Mouse (Mus musculus): ENCODE data around the gene Hamp2. TPM values are rescaled to one million over a fixed set of nuclear protein-coding genes. Genes with fewer than 3 reads are reported as not detected.
"Not testable (repeated sequence)": the region's sequence is repeated elsewhere in the genome, so short reads cannot be mapped to it uniquely, and the experiment has no call there.

Hamp2 gene
- not detected for total RNA-seq (2021)

- intact Hi-C loops (cut with DNase I); DNase-seq (ENCODE audit: low spot score in 2 of 2): not testable (repeated sequence)
Measured at GRCm38 (mm10) chr7:30924581-30924980, at the start of gene Hamp2. Hamp2 (minus strand) TSS chr7:30924681.

- DNase-seq (ENCODE audit: low spot score in 2 of 2), result peak; percentile 61 to 75
- intact Hi-C loops (cut with DNase I), result loop anchor here (1.0 kb wide), 1 partner anchor 100 kb away; no protein-coding TSS in a partner anchor
Measured at GRCm38 (mm10) chr7:30973501-30974289, 49.2 kb upstream of the Hamp2 start, which contains the start of gene Fam187b. Fam187b (plus strand) TSS chr7:30973790.

- no peak for DNase-seq (ENCODE audit: low spot score in 2 of 2)
- intact Hi-C loops (cut with DNase I), result no loop called here
Measured at GRCm38 (mm10) chr7:30973251-30973500, 48.7 kb upstream of the Hamp2 start, which contains the start of gene Lsr. Lsr (minus strand) TSS chr7:30973464.

GRCm38 (mm10) chr7:30972426-30973250 lies 48.2 kb upstream of the Hamp2 start:
- intact Hi-C loops (cut with DNase I), result no loop called here
- DNase-seq (ENCODE audit: low spot score in 2 of 2), result no peak

- intact Hi-C loops (cut with DNase I), result no loop called here
- no peak for DNase-seq (ENCODE audit: low spot score in 2 of 2)
Measured at GRCm38 (mm10) chr7:30971901-30972300, 47.4 kb upstream of the Hamp2 start.

- no peak for DNase-seq (ENCODE audit: low spot score in 2 of 2)
- intact Hi-C loops (cut with DNase I), result no loop called here
Measured at GRCm38 (mm10) chr7:30969174-30969573, 44.7 kb upstream of the Hamp2 start.

GRCm38 (mm10) chr7:30968611-30969010 lies 44.1 kb upstream of the Hamp2 start:
- intact Hi-C loops (cut with DNase I), result no loop called here
- DNase-seq (ENCODE audit: low spot score in 2 of 2), result no peak

GRCm38 (mm10) chr7:30966657-30967056 lies 42.2 kb upstream of the Hamp2 start:
- intact Hi-C loops (cut with DNase I), result no loop called here
- DNase-seq (ENCODE audit: low spot score in 2 of 2), result no peak

GRCm38 (mm10) chr7:30965677-30966076 lies 41.2 kb upstream of the Hamp2 start:
- intact Hi-C loops (cut with DNase I), result no loop called here
- DNase-seq (ENCODE audit: low spot score in 2 of 2), result no peak

GRCm38 (mm10) chr7:30964366-30964765 lies 39.9 kb upstream of the Hamp2 start:
- no peak for DNase-seq (ENCODE audit: low spot score in 2 of 2)
- intact Hi-C loops (cut with DNase I), result no loop called here

GRCm38 (mm10) chr7:30962862-30963261 lies 38.4 kb upstream of the Hamp2 start:
- no peak for DNase-seq (ENCODE audit: low spot score in 2 of 2)
- intact Hi-C loops (cut with DNase I), result no loop called here

- no peak for DNase-seq (ENCODE audit: low spot score in 2 of 2)
- intact Hi-C loops (cut with DNase I), result loop anchor here (5.0 kb wide), 2 partner anchors 92 to 137 kb away; partner anchors contain the start of gene Fxyd7
Measured at GRCm38 (mm10) chr7:30959786-30960349, 35.4 kb upstream of the Hamp2 start.

GRCm38 (mm10) chr7:30958866-30959487 lies 34.5 kb upstream of the Hamp2 start:
- DNase-seq (ENCODE audit: low spot score in 2 of 2), result no peak
- intact Hi-C loops (cut with DNase I), result loop anchor here (5.0 kb wide), 2 partner anchors 93 to 138 kb away; partner anchors contain the start of gene Fxyd7

- no peak for DNase-seq (ENCODE audit: low spot score in 2 of 2)
- intact Hi-C loops (cut with DNase I), result loop anchor here (5.0 kb wide), 2 partner anchors 94 to 139 kb away; partner anchors contain the start of gene Fxyd7
Measured at GRCm38 (mm10) chr7:30958109-30958865, 33.8 kb upstream of the Hamp2 start.

GRCm38 (mm10) chr7:30957367-30957783 lies 32.9 kb upstream of the Hamp2 start:
- DNase-seq (ENCODE audit: low spot score in 2 of 2), result peak; percentile 94 to 95
- intact Hi-C loops (cut with DNase I), result loop anchor here (5.0 kb wide), 2 partner anchors 95 to 140 kb away; partner anchors contain the start of gene Fxyd7

- intact Hi-C loops (cut with DNase I), result loop anchor here (5.0 kb wide), 2 partner anchors 95 to 140 kb away; partner anchors contain the start of gene Fxyd7
- peak; percentile 81 to 84 for DNase-seq (ENCODE audit: low spot score in 2 of 2)
Measured at GRCm38 (mm10) chr7:30956756-30957366, 32.4 kb upstream of the Hamp2 start, which contains the start of gene Usf2. Usf2 (minus strand) TSS chr7:30956803.

GRCm38 (mm10) chr7:30956357-30956751 lies 31.9 kb upstream of the Hamp2 start:
- DNase-seq (ENCODE audit: low spot score in 2 of 2), result no peak
- intact Hi-C loops (cut with DNase I), result loop anchor here (5.0 kb wide), 2 partner anchors 96 to 141 kb away; partner anchors contain the start of gene Fxyd7
